Mouse (Mus musculus) embryonic facial prominence, embryonic 14.5 days (tissue): ENCODE data around the gene Dmxl2. TPM values are rescaled to one million over a fixed set of nuclear protein-coding genes. Genes with fewer than 3 reads are reported as not detected.

ENCODE experiments used
- ATAC-seq: fragments of 200-750 bp; cut with Nextera tagmentation; 2 replicates; pipeline ENCODE4 v1.8.0; 2017; ENCODE audit warnings: low read depth, moderate number of reproducible peaks, moderate TSS enrichment
- DNase-seq: peaks from one replicate; pipeline ENCODE4 v3.0.0-alpha.2; 2015; ENCODE audit warnings: low spot score
- H3K27ac ChIP-seq: fragments of 300-500 bp; sonication (generic); replicated peaks from 2 replicates; pipeline ENCODE4 v1.5.1; 2014; ENCODE audit warnings: low read depth, mild to moderate bottlenecking, low read length, moderate library complexity
- H3K27me3 ChIP-seq: fragments of 300-500 bp; sonication (generic); replicated peaks from 2 replicates; pipeline ENCODE4 v1.6.1; 2014; ENCODE audit warnings: low read length; ENCODE audit not compliant: control insufficient read depth, insufficient read depth
- H3K36me3 ChIP-seq: fragments of 300-500 bp; sonication (generic); 2 replicates; pipeline ENCODE4 v1.6.1; 2014; ENCODE audit warnings: low read length, mixed read lengths; ENCODE audit not compliant: control insufficient read depth, insufficient read depth
- H3K4me1 ChIP-seq: fragments of 300-500 bp; sonication (generic); 2 replicates; pipeline ENCODE4 v1.6.1; 2014; ENCODE audit warnings: antibody characterized with exemption, low read length; ENCODE audit not compliant: control insufficient read depth, insufficient read depth
- H3K4me2 ChIP-seq: fragments of 300-500 bp; sonication (generic); 2 replicates; pipeline ENCODE4 v1.6.1; 2014; ENCODE audit warnings: low read depth, mild to moderate bottlenecking, low read length, moderate library complexity, mixed read lengths
- H3K4me3 ChIP-seq: fragments of 300-500 bp; sonication (generic); 2 replicates; pipeline ENCODE4 v1.5.1; 2014; ENCODE audit warnings: low read depth, mild to moderate bottlenecking, low read length
- H3K9ac ChIP-seq: fragments of 300-500 bp; sonication (generic); 2 replicates; pipeline ENCODE4 v1.6.1; 2014; ENCODE audit warnings: low read depth, mild to moderate bottlenecking, low read length, moderate library complexity, mixed read lengths
- H3K9me3 ChIP-seq: fragments of 300-500 bp; sonication (generic); 2 replicates; pipeline ENCODE4 v1.6.1; 2016; ENCODE audit warnings: low read length; ENCODE audit not compliant: control insufficient read depth
- WGBS: fragments of 180-500 bp; shearing (Covaris S2); extraction: QIAGEN DNeasy Blood & Tissue Kit; methylation state at CpG from one replicate; pipeline ENCODE4 v1.1.7; 2014; 5-methylcytosine and 5-hydroxymethylcytosine counted together
- polyA plus RNA-seq: library from polyadenylated mRNA; unstranded; fragments of >200 nt; fragmentation: Nextera tagmentation; extraction: Ambion mirVana; gene quantifications from 2 replicates; pipeline ENCODE4 v1.2.1, GENCODE M21; 2014

The Dmxl2 gene
- polyA plus RNA-seq, 1 experiment from 2014 or later: 7.7 TPM

DNA sequence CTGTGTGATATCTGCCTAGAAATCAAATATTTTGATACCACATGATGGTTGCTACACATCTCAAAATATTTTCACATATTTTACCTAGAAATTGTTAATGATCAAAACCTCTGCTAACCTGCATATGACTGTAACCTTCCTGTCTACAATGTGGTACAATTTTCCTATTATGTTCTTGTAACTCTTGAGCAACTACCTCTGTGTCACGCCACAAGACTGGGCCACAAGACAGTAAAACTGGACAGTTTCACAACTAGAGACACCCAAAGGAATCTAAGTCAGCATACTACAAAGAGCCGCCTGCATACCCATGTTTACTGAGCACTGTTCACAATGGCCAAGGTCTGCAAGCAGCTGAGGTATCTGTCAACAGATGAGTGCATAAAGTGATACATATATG, 32.1 kb downstream of the Dmxl2 start:
- WGBS: 79% methylated on average over 2 of the region's 2 CpGs
- no peaks in the 10 kb centered on the region for H3K4me1 ChIP-seq
- no peak for ATAC-seq
- no peaks in the 10 kb centered on the region for H3K9me3 ChIP-seq
- H3K4me2 ChIP-seq: no peak overlapping the region
- H3K36me3 ChIP-seq: no peaks in the 10 kb centered on the region
- no peak overlapping the region for H3K4me3 ChIP-seq
- no peak overlapping the region for H3K9ac ChIP-seq
- H3K27me3 ChIP-seq: no peaks in the 10 kb centered on the region
- DNase-seq: no peak
- no peak overlapping the region for H3K27ac ChIP-seq

DNA sequence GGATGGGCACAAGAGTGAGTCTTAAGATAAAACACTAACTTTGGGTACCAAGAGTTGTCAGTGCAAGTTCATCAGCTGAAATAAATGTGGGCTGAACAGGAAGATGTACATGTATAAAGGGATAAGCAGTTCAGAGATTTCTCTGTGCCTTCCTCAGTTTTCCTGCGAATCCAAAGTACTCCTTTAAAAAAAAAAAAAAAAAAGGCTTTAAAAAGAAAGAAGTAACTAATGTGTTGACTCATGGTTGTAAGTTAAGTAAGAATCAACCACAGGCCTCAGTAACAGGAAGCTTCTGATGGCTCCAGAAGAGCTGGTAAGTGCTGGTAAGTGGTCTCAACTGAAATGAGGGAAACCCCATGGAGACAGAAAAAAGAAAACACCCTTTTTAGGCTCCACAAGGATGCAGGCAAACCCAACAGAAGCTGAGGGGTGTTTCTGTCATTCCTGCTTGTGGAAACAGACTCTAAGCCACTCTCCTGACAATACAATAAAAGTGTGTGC, 33.9 kb downstream of the Dmxl2 start:
- no peak for ATAC-seq
- Histone ChIP-seq H3K9me3 (no peaks in the 10 kb centered on the region), H3K9ac (no peak overlapping the region), H3K27ac (no peak overlapping the region), H3K4me2 (no peak overlapping the region), H3K27me3 (no peaks in the 10 kb centered on the region), H3K36me3 (no peaks in the 10 kb centered on the region), H3K4me3 (no peak overlapping the region), H3K4me1 (no peaks in the 10 kb centered on the region)
- no peak for DNase-seq
- 84% methylated on average over 1 of the region's 1 CpGs for WGBS

DNA sequence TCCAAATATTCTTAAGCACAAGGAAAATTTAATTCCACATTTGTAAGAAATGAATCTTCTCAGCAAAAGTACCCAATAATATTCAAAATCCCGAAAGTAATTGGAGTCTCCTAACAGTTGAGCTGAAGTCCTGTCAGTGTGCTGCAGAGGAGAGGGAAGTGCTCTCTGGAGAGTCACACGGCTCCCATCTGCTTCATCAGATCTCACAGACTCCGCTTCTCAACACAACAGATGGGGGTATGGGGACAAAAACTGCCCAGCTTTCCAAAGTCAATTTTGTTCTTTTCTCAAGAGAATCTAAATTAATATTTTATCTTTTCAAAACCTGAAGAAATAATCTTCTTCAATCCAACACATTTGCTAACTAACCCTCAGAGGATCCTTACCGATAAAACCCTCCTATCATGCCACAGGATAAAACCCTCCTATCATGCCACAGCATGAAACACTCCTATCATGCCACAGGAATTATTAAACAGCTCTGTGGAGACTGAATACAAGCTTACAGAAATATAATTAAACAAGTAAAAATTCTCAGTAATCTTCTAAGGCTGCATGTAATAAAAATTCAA, 37.9 kb downstream of the Dmxl2 start:
- no peaks in the 10 kb centered on the region for H3K36me3 ChIP-seq
- H3K4me2 ChIP-seq: no peak overlapping the region
- ATAC-seq (no peak), DNase-seq (no peak)
- no peak overlapping the region for H3K4me3 ChIP-seq
- no peaks in the 10 kb centered on the region for H3K27me3 ChIP-seq
- WGBS: 78% methylated on average over 4 of the region's 4 CpGs
- H3K9me3 ChIP-seq: no peaks in the 10 kb centered on the region
- H3K4me1 ChIP-seq: no peaks in the 10 kb centered on the region
- H3K9ac ChIP-seq: no peak overlapping the region
- no peak overlapping the region for H3K27ac ChIP-seq

GRCm38 (mm10) chr9:54439015-54439414, 62.4 kb downstream of the Dmxl2 start:
- Histone ChIP-seq H3K9me3 (no peaks in the 10 kb centered on the region), H3K4me1 (no peaks in the 10 kb centered on the region), H3K27ac (no peak overlapping the region), H3K4me3 (no peak overlapping the region), H3K4me2 (no peak overlapping the region), H3K27me3 (no peaks in the 10 kb centered on the region), H3K9ac (no peak overlapping the region), H3K36me3 (no peaks in the 10 kb centered on the region)
- DNase-seq (no peak), ATAC-seq (no peak)
- 75% methylated on average over 6 of the region's 6 CpGs for WGBS

GRCm38 (mm10) chr9:54438246-54438645, 63.2 kb downstream of the Dmxl2 start:
- Histone ChIP-seq H3K9me3 (no peaks in the 10 kb centered on the region), H3K27ac (no peak overlapping the region), H3K4me2 (no peak overlapping the region), H3K4me3 (no peak overlapping the region), H3K27me3 (no peaks in the 10 kb centered on the region), H3K9ac (no peak overlapping the region), H3K36me3 (no peaks in the 10 kb centered on the region), H3K4me1 (no peaks in the 10 kb centered on the region)
- ATAC-seq (0 out of 2 replicates have a peak, but pooled peaks have one; percentile 53), DNase-seq (peak; percentile 80)
- WGBS: 38% methylated on average over 2 of the region's 2 CpGs

GRCm38 (mm10) chr9:54416238-54416637, 85.2 kb downstream of the Dmxl2 start:
- Histone ChIP-seq H3K9me3 (no peaks in the 10 kb centered on the region), H3K27ac (no peak overlapping the region), H3K36me3 (no peaks in the 10 kb centered on the region), H3K4me3 (no peak overlapping the region), H3K27me3 (no peaks in the 10 kb centered on the region), H3K4me1 (no peaks in the 10 kb centered on the region), H3K9ac (no peak overlapping the region), H3K4me2 (no peak overlapping the region)
- ATAC-seq: no peak
- DNase-seq: peak; percentile 17
- 98% methylated on average over 2 of the region's 2 CpGs for WGBS

- Histone ChIP-seq H3K27me3 (no peaks in the 10 kb centered on the region), H3K4me1 (no peaks in the 10 kb centered on the region), H3K9ac (no peak overlapping the region), H3K4me3 (no peak overlapping the region), H3K4me2 (no peak overlapping the region), H3K27ac (no peak overlapping the region), H3K9me3 (no peaks in the 10 kb centered on the region), H3K36me3 (no peaks in the 10 kb centered on the region)
- ATAC-seq (no peak), DNase-seq (no peak)
- 95% methylated on average over 5 of the region's 8 CpGs for WGBS
Measured at GRCm38 (mm10) chr9:54356756-54357155, 144.7 kb downstream of the Dmxl2 start.

DNA sequence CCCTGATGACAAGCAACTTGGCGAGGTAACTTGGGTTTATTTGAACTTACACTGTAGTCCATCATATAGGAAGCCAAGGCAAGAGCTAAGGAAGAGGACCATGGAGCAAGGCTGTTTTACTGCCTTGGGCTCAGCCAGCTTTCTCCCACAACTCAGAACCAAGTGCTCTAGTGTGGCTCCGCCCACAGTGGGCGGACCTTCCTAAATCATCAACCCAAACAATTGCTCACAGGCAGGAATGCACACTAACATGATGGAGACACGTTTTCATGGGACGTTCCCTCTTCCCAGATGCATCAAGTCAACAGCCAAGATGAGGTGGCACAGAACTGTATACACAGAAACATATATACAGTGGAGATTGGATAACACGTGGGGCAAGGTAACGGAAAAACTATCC, 159.4 kb downstream of the Dmxl2 start:
- Histone ChIP-seq H3K4me2 (no peak overlapping the region), H3K4me1 (no peaks in the 10 kb centered on the region), H3K27ac (no peak overlapping the region), H3K4me3 (no peak overlapping the region), H3K9ac (no peak overlapping the region), H3K36me3 (no peaks in the 10 kb centered on the region), H3K9me3 (no peaks in the 10 kb centered on the region), H3K27me3 (no peaks in the 10 kb centered on the region)
- DNase-seq (no peak), ATAC-seq (no peak)
- 63% methylated on average over 7 of the region's 7 CpGs for WGBS

GRCm38 (mm10) chr9:54336532-54337144, 164.8 kb downstream of the Dmxl2 start:
- H3K4me2 ChIP-seq: no peak overlapping the region
- no peak overlapping the region for H3K27ac ChIP-seq
- no peaks in the 10 kb centered on the region for H3K9me3 ChIP-seq
- no peak for ATAC-seq
- H3K36me3 ChIP-seq: no peaks in the 10 kb centered on the region
- H3K4me3 ChIP-seq: no peak overlapping the region
- H3K4me1 ChIP-seq: no peaks in the 10 kb centered on the region
- H3K9ac ChIP-seq: no peak overlapping the region
- no peaks in the 10 kb centered on the region for H3K27me3 ChIP-seq
- WGBS: 51% methylated on average over 6 of the region's 6 CpGs
- DNase-seq: peak; percentile 67
